Mouse (Mus musculus) hindbrain, embryonic 12.5 days (tissue): Measurements from ENCODE around the gene Camta1. TPM values are rescaled to one million over a fixed set of nuclear protein-coding genes. Genes with fewer than 3 reads are reported as not detected.

Experiments
- ATAC-seq: fragments of 200-750 bp; cut with Nextera tagmentation; 2 replicates; pipeline ENCODE4 v1.8.0; 2017; ENCODE audit warnings: moderate TSS enrichment; ENCODE audit not compliant: low FRiP score
- H3K27ac ChIP-seq: fragments of 300-500 bp; sonication (generic); 2 replicates; pipeline ENCODE4 v1.5.1; 2016; ENCODE audit warnings: mild to moderate bottlenecking
- H3K27me3 ChIP-seq: fragments of 300-500 bp; sonication (generic); 2 replicates; pipeline ENCODE4 v1.6.1; 2016; ENCODE audit warnings: mild to moderate bottlenecking
- H3K36me3 ChIP-seq: fragments of 300-500 bp; sonication (generic); 2 replicates; pipeline ENCODE4 v1.6.1; 2016; ENCODE audit warnings: mild to moderate bottlenecking
- H3K4me1 ChIP-seq: fragments of 300-500 bp; sonication (generic); 2 replicates; pipeline ENCODE4 v1.6.1; 2016
- H3K4me2 ChIP-seq: fragments of 300-500 bp; sonication (generic); replicated peaks from 2 replicates; pipeline ENCODE4 v1.6.1; 2016; ENCODE audit warnings: mild to moderate bottlenecking
- H3K4me3 ChIP-seq: fragments of 300-500 bp; sonication (generic); 2 replicates; pipeline ENCODE4 v1.5.1; 2016; ENCODE audit warnings: mild to moderate bottlenecking
- H3K9ac ChIP-seq: fragments of 300-500 bp; sonication (generic); 2 replicates; pipeline ENCODE4 v1.6.1; 2016; ENCODE audit warnings: mild to moderate bottlenecking, moderate library complexity
- H3K9me3 ChIP-seq: fragments of 300-500 bp; sonication (generic); replicated peaks from 2 replicates; pipeline ENCODE4 v1.6.1; 2016; ENCODE audit warnings: mild to moderate bottlenecking
- WGBS: fragments of 180-500 bp; shearing (Covaris S2); methylation state at CpG from one replicate; pipeline ENCODE4 v1.1.7; 2016; 5-methylcytosine and 5-hydroxymethylcytosine counted together
- polyA plus RNA-seq: library from polyadenylated mRNA; unstranded; fragments of >200 nt; fragmentation: Nextera tagmentation; extraction: Ambion mirVana; gene quantifications from 2 replicates; pipeline ENCODE4 v1.2.1, GENCODE M21; 2016

Gene Camta1
- polyA plus RNA-seq, 1 experiment from 2014 or later = 136 TPM

DNA sequence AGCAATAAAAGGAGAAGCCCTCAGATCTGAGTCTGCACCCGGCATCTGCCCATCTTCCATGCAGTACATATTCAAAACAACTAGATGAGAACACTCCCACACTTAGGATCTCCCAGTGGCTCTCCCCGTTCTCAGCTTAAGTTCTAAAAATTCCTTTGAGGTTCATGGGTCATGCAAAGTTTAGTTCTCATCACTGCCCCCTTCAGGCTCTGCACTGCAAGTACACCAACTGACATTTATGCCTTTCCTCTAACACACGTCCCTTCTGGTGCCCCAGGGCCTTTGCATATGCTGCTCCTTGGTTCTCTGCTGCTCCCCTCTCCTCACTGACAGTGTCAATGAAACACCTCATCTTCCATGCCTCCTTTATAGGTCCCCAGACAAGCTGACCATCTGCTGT lies 436.5 kb downstream of the Camta1 start:
- no peak overlapping the region for H3K4me2 ChIP-seq
- peaks cover 12% of the 10 kb centered on the region; the same call in 1 of the 2 replicates for H3K9me3 ChIP-seq
- no peak overlapping the region for H3K27ac ChIP-seq
- ATAC-seq = no peak
- H3K9ac ChIP-seq = no peak overlapping the region
- peaks cover 5% of the 10 kb centered on the region; the same call in 1 of the 2 replicates for H3K36me3 ChIP-seq
- H3K4me3 ChIP-seq = no peak overlapping the region
- WGBS = 78% methylated on average over 3 of the region's 3 CpGs
- H3K4me1 ChIP-seq = no peaks in the 10 kb centered on the region
- H3K27me3 ChIP-seq = no peaks in the 10 kb centered on the region

DNA sequence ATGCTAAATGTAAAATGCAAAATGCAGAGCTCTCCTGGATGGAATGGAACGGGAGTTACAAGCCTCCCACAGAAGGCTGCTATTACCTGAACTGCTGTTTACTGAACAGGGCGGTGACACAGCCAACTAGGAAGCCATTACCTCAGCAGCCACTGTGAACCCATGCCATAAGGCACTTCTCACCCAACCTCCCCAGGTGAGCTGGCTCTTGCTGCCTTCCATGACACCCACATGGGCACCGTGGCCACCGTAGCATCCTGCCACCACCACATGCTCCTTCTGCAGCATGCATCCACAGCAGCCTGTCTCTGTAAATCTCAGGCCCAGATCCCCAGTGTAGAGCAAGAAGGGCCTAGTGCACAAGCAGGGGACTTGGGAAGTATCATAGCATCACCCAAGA lies 438.8 kb downstream of the Camta1 start:
- peaks cover 6% of the 10 kb centered on the region; the same call in 1 of the 2 replicates for H3K9me3 ChIP-seq
- no peak overlapping the region for H3K4me3 ChIP-seq
- no peaks in the 10 kb centered on the region for H3K27me3 ChIP-seq
- H3K27ac ChIP-seq = no peak overlapping the region
- H3K4me2 ChIP-seq = no peak overlapping the region
- ATAC-seq = no peak
- H3K9ac ChIP-seq = no peak overlapping the region
- no peaks in the 10 kb centered on the region for H3K4me1 ChIP-seq
- 86% methylated on average over 4 of the region's 4 CpGs for WGBS
- peaks cover 5% of the 10 kb centered on the region; the same call in 1 of the 2 replicates for H3K36me3 ChIP-seq

GRCm38 (mm10) chr4:151422361-151422760 lies 439.3 kb downstream of the Camta1 start:
- Histone ChIP-seq H3K27me3 (no peaks in the 10 kb centered on the region), H3K9ac (no peak overlapping the region), H3K36me3 (peaks cover 2% of the 10 kb centered on the region; the same call in 1 of the 2 replicates), H3K9me3 (peaks cover 4% of the 10 kb centered on the region; the same call in 1 of the 2 replicates), H3K4me1 (0 out of 2 replicates have a peak, but pooled peaks cover 4% of the 10 kb centered on the region), H3K27ac (no peak overlapping the region), H3K4me2 (no peak overlapping the region), H3K4me3 (no peak overlapping the region)
- no peak for ATAC-seq
- 70% methylated on average over 8 of the region's 8 CpGs for WGBS

DNA sequence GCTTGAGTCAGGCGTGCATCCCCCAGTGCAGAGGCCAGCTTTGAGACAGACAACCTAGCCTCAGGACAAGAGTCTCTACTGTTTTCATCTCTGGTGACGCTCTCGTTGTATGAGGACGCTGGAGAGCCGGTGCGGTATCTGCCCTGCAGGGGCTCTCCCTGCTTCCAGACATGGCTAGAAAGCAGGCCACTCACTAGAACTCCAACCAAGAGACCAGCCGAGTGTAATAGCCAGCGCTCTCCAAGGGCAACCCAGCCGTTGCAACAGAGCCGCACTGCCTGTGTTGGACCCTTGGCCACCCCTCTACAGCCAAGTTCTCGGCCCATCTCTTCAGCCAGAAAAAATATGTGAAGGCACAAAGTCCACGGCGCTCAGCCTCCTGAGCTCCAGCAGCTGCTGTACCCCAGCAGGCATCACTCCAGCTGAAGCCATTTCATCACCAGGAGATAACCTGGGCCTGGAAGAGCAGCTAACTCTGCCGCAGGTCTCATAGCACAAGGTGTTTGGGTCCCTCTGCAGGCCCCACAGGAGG lies 443.3 kb downstream of the Camta1 start:
- H3K4me1 ChIP-seq = 0 out of 2 replicates have a peak, but pooled peaks cover 4% of the 10 kb centered on the region
- no peak overlapping the region for H3K4me3 ChIP-seq
- no peaks in the 10 kb centered on the region for H3K36me3 ChIP-seq
- H3K9ac ChIP-seq = no peak overlapping the region
- H3K27me3 ChIP-seq = no peaks in the 10 kb centered on the region
- ATAC-seq = no peak
- 71% methylated on average over 14 of the region's 14 CpGs for WGBS
- no peaks in the 10 kb centered on the region for H3K9me3 ChIP-seq
- H3K27ac ChIP-seq = no peak overlapping the region
- H3K4me2 ChIP-seq = no peak overlapping the region

- whole genome bisulfite sequencing = 84% methylated on average over 4 of the region's 4 CpGs
These were observed 445.9 kb downstream of the Camta1 start for GRCm38 (mm10) chr4:151415812-151416211.

DNA sequence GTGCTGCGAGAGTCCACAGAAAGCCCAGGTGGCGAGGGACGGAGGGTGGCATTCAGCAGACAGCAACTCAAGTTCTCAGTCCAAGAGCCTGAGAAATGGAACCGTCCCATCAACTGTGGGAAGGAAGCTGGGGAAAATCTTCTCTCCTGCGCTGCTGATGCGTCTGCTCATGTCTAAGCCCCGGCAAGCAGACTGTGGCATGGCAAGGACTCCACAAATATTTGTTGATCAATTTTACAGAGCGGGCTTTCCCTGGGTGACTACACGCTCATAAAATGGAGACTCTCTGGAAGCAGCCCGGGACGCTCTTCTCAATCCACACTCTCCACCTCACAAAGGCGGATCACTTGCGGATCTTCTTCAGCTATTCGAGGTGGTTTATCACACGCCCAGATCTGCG lies 446.3 kb downstream of the Camta1 start:
- Histone ChIP-seq H3K4me3 (no peak overlapping the region), H3K27me3 (no peaks in the 10 kb centered on the region), H3K9ac (no peak overlapping the region), H3K9me3 (no peaks in the 10 kb centered on the region), H3K36me3 (no peaks in the 10 kb centered on the region), H3K4me1 (peaks cover 21% of the 10 kb centered on the region), H3K4me2 (no peak overlapping the region), H3K27ac (no peak overlapping the region)
- WGBS = 94% methylated on average over 16 of the region's 16 CpGs
- ATAC-seq = no peak

More at GRCm38 (mm10) chr4:151415812-151416211, 445.9 kb downstream of the Camta1 start:
- peaks cover 21% of the 10 kb centered on the region for H3K4me1 ChIP-seq
- no peaks in the 10 kb centered on the region for H3K9me3 ChIP-seq
- no peak overlapping the region for H3K4me3 ChIP-seq
- no peaks in the 10 kb centered on the region for H3K27me3 ChIP-seq
- no peak overlapping the region for H3K9ac ChIP-seq
- H3K27ac ChIP-seq = no peak overlapping the region
- no peak overlapping the region for H3K4me2 ChIP-seq
- no peak for ATAC-seq
- no peaks in the 10 kb centered on the region for H3K36me3 ChIP-seq

DNA sequence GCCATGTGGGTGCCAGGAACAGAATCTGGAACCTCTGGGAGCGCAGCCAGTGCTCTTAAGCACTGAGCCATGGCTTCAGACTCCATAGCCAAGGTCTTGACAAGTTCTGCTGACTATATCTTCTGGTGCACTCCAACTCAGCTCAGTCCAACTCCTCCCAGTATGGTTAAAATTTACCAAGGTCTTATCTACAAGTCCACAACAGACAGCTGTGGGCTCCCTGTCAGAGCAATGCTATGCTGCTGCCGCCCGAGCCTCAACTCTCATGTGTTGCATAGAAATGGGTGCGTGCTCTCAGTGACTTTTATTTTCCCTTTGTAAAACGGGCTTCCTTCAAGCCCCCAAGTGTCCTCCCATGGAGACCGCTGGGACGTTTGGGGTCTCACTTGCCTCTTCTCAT lies 446.7 kb downstream of the Camta1 start:
- Histone ChIP-seq H3K27me3 (no peaks in the 10 kb centered on the region), H3K27ac (no peak overlapping the region), H3K4me1 (peaks cover 21% of the 10 kb centered on the region), H3K4me2 (no peak overlapping the region), H3K36me3 (no peaks in the 10 kb centered on the region), H3K9me3 (no peaks in the 10 kb centered on the region), H3K9ac (no peak overlapping the region), H3K4me3 (no peak overlapping the region)
- 96% methylated on average over 7 of the region's 7 CpGs for WGBS
- ATAC-seq = no peak

DNA sequence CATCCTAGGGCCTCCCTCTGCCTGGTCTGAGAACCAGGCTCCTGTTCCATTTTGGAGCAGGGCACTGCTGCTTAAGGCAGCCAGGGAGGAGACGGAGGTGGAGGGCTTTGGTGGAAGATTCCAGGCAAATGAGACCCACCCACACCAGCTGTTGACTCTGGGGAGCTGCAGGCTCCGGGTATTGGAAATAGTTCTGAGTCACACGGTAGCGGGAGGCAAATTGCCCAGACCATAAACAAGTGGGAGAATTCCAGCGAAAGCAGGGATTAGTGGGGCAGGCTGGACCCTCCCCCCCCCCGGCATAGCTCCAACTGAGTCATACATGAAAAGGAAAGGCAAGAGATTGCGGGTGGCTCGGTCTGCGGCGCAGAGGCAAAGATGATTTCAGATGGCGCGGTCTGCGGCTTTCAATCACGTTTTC lies 450.0 kb downstream of the Camta1 start:
- Histone ChIP-seq H3K36me3 (no peaks in the 10 kb centered on the region), H3K4me1 (peaks cover 17% of the 10 kb centered on the region), H3K27ac (no peak overlapping the region), H3K4me3 (no peak overlapping the region), H3K27me3 (no peaks in the 10 kb centered on the region), H3K9me3 (no peaks in the 10 kb centered on the region), H3K4me2 (no peak overlapping the region), H3K9ac (no peak overlapping the region)
- WGBS = 33% methylated on average over 14 of the region's 14 CpGs
- no peak for ATAC-seq

GRCm38 (mm10) chr4:151411016-151411415 lies 450.7 kb downstream of the Camta1 start:
- ATAC-seq = no peak
- Histone ChIP-seq H3K27me3 (no peaks in the 10 kb centered on the region), H3K9me3 (no peaks in the 10 kb centered on the region), H3K27ac (no peak overlapping the region), H3K36me3 (no peaks in the 10 kb centered on the region), H3K4me3 (no peak overlapping the region), H3K4me2 (no peak overlapping the region), H3K4me1 (peaks cover 17% of the 10 kb centered on the region), H3K9ac (no peak overlapping the region)
- 49% methylated on average over 3 of the region's 3 CpGs for WGBS

- Histone ChIP-seq H3K4me3 (no peak overlapping the region), H3K27me3 (no peaks in the 10 kb centered on the region), H3K9me3 (no peaks in the 10 kb centered on the region), H3K4me2 (no peak overlapping the region), H3K4me1 (peaks cover 26% of the 10 kb centered on the region), H3K9ac (no peak overlapping the region), H3K27ac (no peak overlapping the region), H3K36me3 (no peaks in the 10 kb centered on the region)
- WGBS = 71% methylated on average over 6 of the region's 6 CpGs
- ATAC-seq = no peak
These were observed 452.4 kb downstream of the Camta1 start for GRCm38 (mm10) chr4:151409291-151409690.

DNA sequence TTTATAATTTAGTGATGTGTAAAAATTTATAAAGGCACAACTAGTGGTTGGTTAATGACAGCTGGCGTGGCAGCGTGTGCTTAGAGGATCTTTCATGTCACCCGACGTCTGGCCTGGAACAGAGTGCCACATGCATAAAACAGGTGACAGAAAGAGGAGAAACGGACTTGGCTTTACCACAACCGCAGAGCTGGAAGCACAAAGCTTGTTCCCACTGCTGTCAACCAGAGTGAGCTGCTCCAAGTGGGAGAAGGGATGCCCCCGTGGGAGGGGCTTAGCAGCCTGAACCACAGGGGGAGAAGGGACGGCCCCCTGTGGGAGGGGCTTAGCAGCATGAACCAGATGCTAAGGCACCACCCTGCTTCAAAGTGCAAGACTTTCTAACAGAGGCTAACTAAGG lies 452.9 kb downstream of the Camta1 start:
- Histone ChIP-seq H3K27me3 (no peaks in the 10 kb centered on the region), H3K9ac (no peak overlapping the region), H3K4me1 (peaks cover 27% of the 10 kb centered on the region), H3K27ac (no peak overlapping the region), H3K9me3 (no peaks in the 10 kb centered on the region), H3K36me3 (no peaks in the 10 kb centered on the region), H3K4me3 (no peak overlapping the region), H3K4me2 (no peak overlapping the region)
- ATAC-seq = no peak
- 46% methylated on average over 8 of the region's 8 CpGs for WGBS

DNA sequence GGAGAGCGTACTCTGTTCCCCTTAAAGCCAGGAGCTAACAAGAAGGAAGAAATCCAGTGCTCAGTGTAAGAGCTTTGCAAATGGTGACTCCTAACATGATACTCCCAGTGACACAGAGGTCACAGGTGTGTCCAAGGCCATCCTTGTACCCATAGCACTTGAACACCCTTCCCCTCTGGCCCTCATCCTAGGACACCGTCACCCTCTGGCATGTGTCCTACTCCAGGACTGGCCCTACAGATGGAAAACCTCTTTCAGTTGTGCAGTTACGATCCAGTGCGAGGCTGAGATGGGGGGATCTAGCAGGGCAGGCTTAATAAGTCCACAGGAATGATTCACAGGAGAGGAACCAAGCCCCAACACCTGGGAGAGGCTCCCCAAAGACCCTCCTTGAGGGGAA lies 453.4 kb downstream of the Camta1 start:
- 90% methylated on average over 4 of the region's 4 CpGs for WGBS
- H3K27me3 ChIP-seq = no peaks in the 10 kb centered on the region
- no peaks in the 10 kb centered on the region for H3K9me3 ChIP-seq
- H3K36me3 ChIP-seq = no peaks in the 10 kb centered on the region
- no peak overlapping the region for H3K27ac ChIP-seq
- peaks cover 27% of the 10 kb centered on the region for H3K4me1 ChIP-seq
- no peak overlapping the region for H3K4me3 ChIP-seq
- H3K9ac ChIP-seq = no peak overlapping the region
- no peak overlapping the region for H3K4me2 ChIP-seq
- no peak for ATAC-seq

GRCm38 (mm10) chr4:151407129-151407528 lies 454.5 kb downstream of the Camta1 start:
- Histone ChIP-seq H3K27ac (no peak overlapping the region), H3K9me3 (no peaks in the 10 kb centered on the region), H3K4me2 (no peak overlapping the region), H3K27me3 (no peaks in the 10 kb centered on the region), H3K4me1 (peaks cover 19% of the 10 kb centered on the region), H3K36me3 (no peaks in the 10 kb centered on the region), H3K4me3 (no peak overlapping the region), H3K9ac (no peak overlapping the region)
- WGBS = 95% methylated on average over 2 of the region's 2 CpGs
- ATAC-seq = no peak
